Mouse (Mus musculus) MEL (cell line): ENCODE measurements around the gene Tmie. TPM values are rescaled to one million over a fixed set of nuclear protein-coding genes. Genes with fewer than 3 reads are reported as not detected.

Source experiments
- DNase-seq: peaks from one replicate; pipeline ENCODE4 v3.0.0; 2011; ENCODE audit warnings: low read depth, low spot score
- H3K27ac ChIP-seq: 2 replicates; pipeline ENCODE4 v1.5.1; 2012; ENCODE audit warnings: low read depth, mild to moderate bottlenecking, control low read depth, low read length, moderate library complexity; ENCODE audit not compliant: control insufficient read depth
- H3K27me3 ChIP-seq, 2 experiments: fragments of 150-350 bp in 1 of 2; sonication (generic) in 1 of 2; 2 replicates each; pipeline ENCODE4 v1.6.1; 2012; ENCODE audit warnings: low read length in 2 of 2, mild to moderate bottlenecking in 2 of 2, improper control_type of control experiment in 1 of 2, moderate library complexity in 1 of 2; ENCODE audit not compliant: insufficient read depth in 2 of 2, control insufficient read depth in 1 of 2
- H3K36me3 ChIP-seq, 2 experiments: 2 replicates each; pipeline ENCODE4 v1.6.1; 2012 to 2014; ENCODE audit warnings: low read length in 2 of 2, improper control_type of control experiment in 1 of 2, inconsistent platforms in 1 of 2, mild to moderate bottlenecking in 1 of 2; ENCODE audit not compliant: insufficient read depth in 2 of 2, control insufficient read depth in 1 of 2
- H3K4me1 ChIP-seq, 2 experiments: fragments of 150-350 bp in 1 of 2; sonication (generic) in 1 of 2; 2 replicates each; pipeline ENCODE4 v1.6.1; 2012; ENCODE audit warnings: low read length in 2 of 2, improper control_type of control experiment in 1 of 2, mild to moderate bottlenecking in 1 of 2; ENCODE audit not compliant: insufficient read depth in 2 of 2, control insufficient read depth in 1 of 2
- H3K4me3 ChIP-seq, 2 experiments: fragments of 150-350 bp in 1 of 2; sonication (generic) in 1 of 2; 2 replicates each; pipeline ENCODE4 v1.5.1; 2012; ENCODE audit warnings: low read depth in 2 of 2, low read length in 2 of 2, mild to moderate bottlenecking in 2 of 2, moderate library complexity in 2 of 2, control low read depth in 1 of 2, improper control_type of control experiment in 1 of 2; ENCODE audit not compliant: control insufficient read depth in 1 of 2, insufficient read depth in 1 of 2
- H3K79me2 ChIP-seq: 2 replicates; pipeline ENCODE4 v1.6.1; 2012; ENCODE audit warnings: mild to moderate bottlenecking, low read length, moderate library complexity; ENCODE audit not compliant: control insufficient read depth, poor library complexity, insufficient read depth
- H3K9ac ChIP-seq: 2 replicates; pipeline ENCODE4 v1.6.1; 2012; ENCODE audit warnings: low read depth, mild to moderate bottlenecking, control low read depth, low read length, moderate library complexity; ENCODE audit not compliant: control insufficient read depth, poor library complexity, severe bottlenecking
- H3K9me3 ChIP-seq: fragments of 150-350 bp; sonication (generic); replicated peaks from 2 replicates; pipeline ENCODE4 v1.6.1; 2012; ENCODE audit warnings: mild to moderate bottlenecking, low read length, improper control_type of control experiment, moderate library complexity; ENCODE audit not compliant: insufficient read depth
- BHLHE40 ChIP-seq: IDR thresholded peaks from 2 replicates; pipeline ENCODE4 v1.6.1; 2012; ENCODE audit warnings: low read depth, mild to moderate bottlenecking, inconsistent platforms, low read length, improper control_type of control experiment, borderline replicate concordance
- CHD2 ChIP-seq: IDR thresholded peaks from 2 replicates; pipeline ENCODE4 v1.6.1; 2011; ENCODE audit warnings: low read length, improper control_type of control experiment
- E2F4 ChIP-seq: IDR thresholded peaks from 2 replicates; pipeline ENCODE4 v1.6.1; 2011; ENCODE audit warnings: low read depth, low read length, improper control_type of control experiment, borderline replicate concordance
- HCFC1 ChIP-seq: IDR thresholded peaks from 2 replicates; pipeline ENCODE4 v1.6.1; 2012; ENCODE audit warnings: low read depth, mild to moderate bottlenecking, inconsistent platforms, low read length, improper control_type of control experiment, moderate library complexity
- KAT2A ChIP-seq: conservative IDR thresholded peaks from 2 replicates; pipeline ENCODE4 v1.6.1; 2012; ENCODE audit warnings: low read depth, low read length, improper control_type of control experiment, inconsistent platforms
- MAFK ChIP-seq: IDR thresholded peaks from 2 replicates; pipeline ENCODE4 v1.6.1; 2011; ENCODE audit warnings: low read depth, mild to moderate bottlenecking, low read length, improper control_type of control experiment, borderline replicate concordance
- MAX ChIP-seq: IDR thresholded peaks from 2 replicates; pipeline ENCODE4 v1.6.1; 2011; ENCODE audit warnings: low read length, improper control_type of control experiment
- MXI1 ChIP-seq: IDR thresholded peaks from 2 replicates; pipeline ENCODE4 v1.6.1; 2011; ENCODE audit warnings: mild to moderate bottlenecking, low read depth, low read length, improper control_type of control experiment
- MYB ChIP-seq: IDR thresholded peaks from 2 replicates; pipeline ENCODE4 v1.6.1; 2011; ENCODE audit warnings: mild to moderate bottlenecking, low read depth, low read length, improper control_type of control experiment
- MYC ChIP-seq: IDR thresholded peaks from 2 replicates; pipeline ENCODE4 v1.6.1; 2011; ENCODE audit warnings: low read depth, mild to moderate bottlenecking, low read length, improper control_type of control experiment, moderate library complexity
- NRF1 ChIP-seq: IDR thresholded peaks from 2 replicates; pipeline ENCODE4 v1.6.1; 2014; ENCODE audit warnings: low read depth, mild to moderate bottlenecking, inconsistent platforms, low read length, improper control_type of control experiment, moderate library complexity; ENCODE audit not compliant: poor library complexity, insufficient read depth, severe bottlenecking
- POLR2AphosphoS2 ChIP-seq: IDR thresholded peaks from 2 replicates; pipeline ENCODE4 v1.6.1; 2011; ENCODE audit warnings: low read length, improper control_type of control experiment
- POLR2AphosphoS5 ChIP-seq: IDR thresholded peaks from 2 replicates; pipeline ENCODE4 v1.6.1; 2012; ENCODE audit warnings: low read depth, borderline replicate concordance, mild to moderate bottlenecking, inconsistent platforms, low read length, moderate library complexity, mixed read lengths
- RAD21 ChIP-seq: IDR thresholded peaks from 2 replicates; pipeline ENCODE4 v1.6.1; 2011; ENCODE audit warnings: mild to moderate bottlenecking, low read depth, low read length, improper control_type of control experiment
- RCOR1 ChIP-seq: IDR thresholded peaks from 2 replicates; pipeline ENCODE4 v1.6.1; 2012; ENCODE audit warnings: low read depth, mild to moderate bottlenecking, inconsistent platforms, low read length, improper control_type of control experiment
- SIN3A ChIP-seq: IDR thresholded peaks from 2 replicates; pipeline ENCODE4 v1.6.1; 2012; ENCODE audit warnings: low read length, improper control_type of control experiment, inconsistent platforms
- TAL1 ChIP-seq: IDR thresholded peaks from 2 replicates; pipeline ENCODE4 v1.6.1; 2012; ENCODE audit warnings: mild to moderate bottlenecking, inconsistent platforms, low read length, moderate library complexity, mixed read lengths
- TBP ChIP-seq: IDR thresholded peaks from 2 replicates; pipeline ENCODE4 v1.8.0; 2011; ENCODE audit warnings: low read depth, low read length, improper control_type of control experiment
- TCF12 ChIP-seq: IDR thresholded peaks from 2 replicates; pipeline ENCODE4 v1.6.1; 2014; ENCODE audit warnings: low read depth, mild to moderate bottlenecking, inconsistent platforms, low read length, improper control_type of control experiment, moderate library complexity
- ZKSCAN1 ChIP-seq: IDR thresholded peaks from 2 replicates; pipeline ENCODE4 v1.6.1; 2012; ENCODE audit warnings: low read depth, mild to moderate bottlenecking, inconsistent platforms, low read length, improper control_type of control experiment, moderate library complexity
- ZNF384 ChIP-seq: IDR thresholded peaks from 2 replicates; pipeline ENCODE4 v1.6.1; 2012; ENCODE audit warnings: low read depth, mild to moderate bottlenecking, inconsistent platforms, low read length, improper control_type of control experiment
- polyA plus RNA-seq, 2 experiments: library from polyadenylated mRNA; stranded (reverse) in 1 of 2; unstranded in 1 of 2; fragments of >175 nt in 1 of 2; fragments of >200 nt in 1 of 2; gene quantifications; 2 replicates each; pipeline versions ENCODE4 v1.2.1 to v1.2.4; 2012; ENCODE audit warnings: low replicate concordance in 2 of 2, low read depth in 1 of 2; ENCODE audit not compliant: insufficient read length in 2 of 2, insufficient read depth in 1 of 2, missing spikeins in 1 of 2
- total RNA-seq: library from RNA; depleted of rRNA; stranded (reverse); fragments of 300-350 nt; gene quantifications from 2 replicates; pipeline ENCODE4 v1.2.3, GENCODE M21; 2012

Gene Tmie
- total and polyA plus RNA-seq, 3 experiments: not detected

DNA sequence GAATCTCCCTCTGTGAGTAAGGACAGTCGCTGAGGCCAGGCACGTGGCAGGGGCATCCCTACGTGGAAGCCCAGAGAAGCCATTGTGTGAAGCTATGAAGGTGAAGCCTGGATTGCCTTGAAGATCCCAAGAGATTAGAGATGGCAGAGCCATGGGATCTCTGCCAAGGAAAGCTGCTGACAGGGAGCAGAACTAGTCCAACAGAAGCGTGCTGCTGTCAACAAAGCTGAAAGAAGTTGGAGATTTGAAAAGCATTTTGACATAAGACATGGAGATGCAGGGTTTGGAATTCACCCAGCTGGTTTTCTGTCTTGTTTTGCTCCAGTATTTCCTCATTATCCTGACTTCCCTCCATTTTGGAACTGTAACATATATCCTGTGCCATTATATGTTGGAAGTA is 22.4 kb upstream of the Tmie start:
- H3K9me3 ChIP-seq: no peaks in the 10 kb centered on the region
- H3K4me1 ChIP-seq: no peaks in the 10 kb centered on the region
- H3K27ac ChIP-seq: no peak overlapping the region
- DNase-seq: no peak
- no peak overlapping the region for H3K9ac ChIP-seq
- H3K79me2 ChIP-seq: no peaks in the 10 kb centered on the region
- TF ChIP-seq RAD21 (no peak), E2F4 (no peak), POLR2AphosphoS2 (no peak), TAL1 (no peak), TCF12 (no peak), BHLHE40 (no peak), MXI1 (no peak), KAT2A (no peak), MYC (no peak), POLR2AphosphoS5 (no peak), TBP (no peak), MYB (no peak), MAFK (no peak), NRF1 (no peak), SIN3A (no peak), RCOR1 (no peak), ZNF384 (no peak), CHD2 (no peak), ZKSCAN1 (no peak), MAX (no peak)
- H3K27me3 ChIP-seq: no peaks in the 10 kb centered on the region
- no peaks in the 10 kb centered on the region for H3K36me3 ChIP-seq
- H3K4me3 ChIP-seq: no peak overlapping the region

GRCm38 (mm10) chr9:110901204-110901603 is 21.3 kb upstream of the Tmie start:
- DNase-seq: no peak
- Histone ChIP-seq H3K27me3 (no peaks in the 10 kb centered on the region), H3K79me2 (no peaks in the 10 kb centered on the region), H3K27ac (no peak overlapping the region), H3K4me3 (no peak overlapping the region), H3K9me3 (no peaks in the 10 kb centered on the region), H3K9ac (no peak overlapping the region), H3K36me3 (no peaks in the 10 kb centered on the region), H3K4me1 (no peaks in the 10 kb centered on the region)
- TF ChIP-seq MYB (no peak), POLR2AphosphoS5 (no peak), KAT2A (no peak), TBP (no peak), HCFC1 (no peak), ZKSCAN1 (no peak)
